Mouse (Mus musculus): Measurements from ENCODE around the gene 4930444G20Rik. TPM values are rescaled to one million over a fixed set of nuclear protein-coding genes. Genes with fewer than 3 reads are reported as not detected.

Gene 4930444G20Rik
- polyA plus RNA-seq, 1 experiment = not detected

- TF ChIP-seq POLR2A (IDR thresholded peaks at IDR 0.05; ENCODE audit: borderline replicate concordance, low read depth, low read length) (no peak), CTCF (IDR thresholded peaks at IDR 0.05; ENCODE audit: low read depth, low read length) (0 out of 2 replicates have a peak, but pooled peaks have one; percentile 24)
- Histone ChIP-seq H3K4me3 (ENCODE audit: insufficient read depth, low read length) (no peak overlapping the region), H3K27ac (ENCODE audit: insufficient read depth, low read depth, low read length) (no peak overlapping the region), H3K4me1 (ENCODE audit: control insufficient read depth, insufficient read depth, low read length) (no peaks in the 10 kb centered on the region)
These were observed 49.3 kb downstream of the 4930444G20Rik start for GRCm38 (mm10) chr10:22018618-22019017.

DNA sequence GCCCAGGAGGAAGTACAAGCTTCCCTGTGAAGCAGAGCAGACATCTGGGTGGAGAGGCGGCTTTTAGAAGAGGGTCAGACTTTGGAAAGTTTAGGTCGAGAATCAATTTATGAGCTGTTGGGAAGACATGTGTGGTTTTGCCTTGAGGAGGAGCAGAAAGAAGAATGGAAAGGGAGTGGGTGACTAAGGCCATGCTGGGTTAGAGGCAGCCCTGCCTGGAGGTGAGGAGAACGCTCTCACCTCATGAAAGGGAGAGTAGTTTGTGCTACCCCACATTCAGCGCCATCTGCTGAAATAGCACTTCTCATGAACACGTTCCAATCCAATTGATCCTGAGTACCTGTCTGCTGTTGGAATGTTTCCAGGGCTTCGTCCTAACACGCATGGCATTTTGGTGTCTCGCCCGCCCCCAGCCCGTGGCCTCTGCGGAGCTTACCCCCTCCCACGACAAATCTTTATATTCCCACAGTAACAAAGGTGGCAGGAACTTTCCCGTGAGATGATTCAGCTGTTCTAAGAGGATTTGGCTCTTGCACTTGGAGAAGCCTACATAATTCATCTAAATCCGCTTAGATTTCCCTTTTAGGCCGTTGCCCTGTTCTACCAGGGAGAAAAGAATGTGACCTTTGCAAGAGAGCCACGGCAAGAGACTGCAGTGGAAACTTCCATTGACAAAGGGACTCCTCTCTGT, 50.3 kb downstream of the 4930444G20Rik start:
- Histone ChIP-seq H3K27ac (ENCODE audit: insufficient read depth, low read depth, low read length) (no peak overlapping the region), H3K4me3 (ENCODE audit: insufficient read depth, low read length) (no peak overlapping the region), H3K4me1 (ENCODE audit: control insufficient read depth, insufficient read depth, low read length) (no peaks in the 10 kb centered on the region)
- no peak for TF ChIP-seq POLR2A (IDR thresholded peaks at IDR 0.05; ENCODE audit: borderline replicate concordance, low read depth, low read length)
- no peak for TF ChIP-seq CTCF (IDR thresholded peaks at IDR 0.05; ENCODE audit: low read depth, low read length)

Other genes starting within 250 kb of the 4930444G20Rik start
- 80.9 and 82.6 TPM in 2 replicates for gene Sgk1, start 185.9 kb downstream of the 4930444G20Rik start, polyA plus RNA-seq (2012; ENCODE audit: insufficient read depth, insufficient read length, missing spikeins)
- 4.0 and 7.5 TPM in 2 replicates for gene E030030I06Rik, start 81.2 kb upstream of the 4930444G20Rik start, polyA plus RNA-seq (2012; ENCODE audit: insufficient read depth, insufficient read length, missing spikeins)
- gene Raet1e, start 90.5 kb upstream of the 4930444G20Rik start, polyA plus RNA-seq (2012; ENCODE audit: insufficient read depth, insufficient read length, missing spikeins) = 6.0 and 6.3 TPM in 2 replicates
- gene H60b, start 90.5 kb upstream of the 4930444G20Rik start, polyA plus RNA-seq (2012; ENCODE audit: insufficient read depth, insufficient read length, missing spikeins) = not detected in 2 replicates